Mouse (Mus musculus) adrenal gland, adult 18-20 months (tissue): ENCODE results near the gene Gm17584. TPM values are rescaled to one million over a fixed set of nuclear protein-coding genes. Genes with fewer than 3 reads are reported as not detected.
"Not testable (repeated sequence)": the region's sequence is repeated elsewhere in the genome, so short reads cannot be mapped to it uniquely, and the experiment has no call there.

Source experiments
- DNase-seq, 2 experiments: peaks; one replicate each; pipeline ENCODE4 v3.0.0; 2021 to 2022; ENCODE audit warnings: low spot score in 2 of 2
- long read RNA-seq, 2 experiments: library from polyadenylated mRNA; stranded (forward); transcript quantifications; one replicate each; pipeline ENCODE4 v2.0.0; 2021
- total RNA-seq, 2 experiments: library from RNA; stranded (reverse); gene quantifications; 1 replicate in 1 of 2; 2 replicates in 1 of 2; pipeline ENCODE4 v1.2.3; 2021

The Gm17584 gene
- total RNA-seq = not detected
- long read RNA-seq, experiment 1 = 0 reads
- long read RNA-seq, experiment 2 = 0 reads

GRCm38 (mm10) chrX:124500263-124500662 lies at the start of gene Gm17584:
Gene Gm17584, plus strand, starts transcription at chrX:124500563.
- DNase-seq = not testable (repeated sequence)

Other genes with a start within 250 kb of the Gm17584 start
- gene Gm17469, start 129.3 kb downstream of the Gm17584 start, total RNA-seq = not detected